Mouse (Mus musculus) layer of hippocampus, postnatal 25 days (tissue): ENCODE data around the gene Add1. TPM values are rescaled to one million over a fixed set of nuclear protein-coding genes. Genes with fewer than 3 reads are reported as not detected.
A peak's percentile ranks its signal among the peaks of the same experiment; 100 is the strongest.

Source experiments
- DNase-seq, 2 experiments: peaks; one replicate each; pipeline ENCODE4 v3.0.0; 2022; ENCODE audit warnings: mixed read lengths in 2 of 2, low spot score in 1 of 2; ENCODE audit errors: extremely low spot score in 1 of 2
- total RNA-seq, 2 experiments: library from RNA; stranded (reverse); gene quantifications; 2 replicates each; pipeline ENCODE4 v1.2.3; 2021

The Add1 gene
- total RNA-seq: 100 to 1,000 TPM; 452 to 468 TPM

- DNase-seq: peak; percentile 86 to 94
Measured at GRCm38 (mm10) chr5:34573268-34574221, at the start of gene Add1. TSS of gene Add1 (plus strand) at chr5:34573664.

DNA sequence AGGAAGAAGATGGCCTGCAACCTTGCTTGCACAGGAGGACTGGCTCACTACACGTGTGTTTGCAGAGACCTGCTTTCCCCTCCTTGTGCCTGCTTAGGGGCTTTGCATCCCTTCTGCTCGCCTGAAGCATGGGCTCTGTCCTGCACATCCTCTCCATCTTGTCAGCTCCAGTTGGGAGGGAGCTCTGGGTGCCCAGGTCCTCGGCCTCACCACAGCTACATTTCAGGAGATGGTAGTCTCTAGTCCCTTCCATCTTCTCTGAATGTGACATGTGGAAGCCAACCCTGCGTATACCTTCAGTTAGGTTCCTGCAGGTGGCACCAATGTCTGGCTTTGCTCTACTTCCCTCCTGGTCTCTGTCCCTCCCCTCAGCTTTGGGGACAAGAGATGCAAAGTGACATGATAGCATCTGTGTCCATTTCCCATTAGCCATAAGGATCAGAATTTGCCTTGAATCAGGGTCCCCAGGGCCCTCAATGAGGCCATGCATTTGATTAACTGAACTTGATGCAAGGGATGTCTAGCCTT lies 49.4 kb upstream of the Add1 start:
- no peak for DNase-seq

DNA sequence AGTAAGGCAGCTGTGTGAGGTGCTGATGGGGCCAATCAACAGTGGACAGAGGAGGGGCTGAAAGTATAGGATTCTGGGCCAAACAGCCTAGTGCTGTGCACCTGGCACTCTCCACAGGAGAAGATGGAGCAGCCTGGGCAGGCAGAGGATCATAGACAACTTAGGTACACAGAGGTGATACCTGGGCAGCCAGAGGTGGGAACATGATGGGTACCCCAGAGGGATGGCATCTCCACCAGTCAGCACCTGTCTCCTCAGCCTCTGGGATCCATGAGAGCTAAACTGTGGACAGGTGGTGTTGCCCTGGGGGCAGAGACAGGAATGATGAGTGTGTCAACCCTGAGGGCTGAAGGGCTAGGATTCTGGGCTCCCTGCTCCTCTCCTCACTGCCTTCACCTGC lies 49.0 kb upstream of the Add1 start:
- DNase-seq: no peak

DNA sequence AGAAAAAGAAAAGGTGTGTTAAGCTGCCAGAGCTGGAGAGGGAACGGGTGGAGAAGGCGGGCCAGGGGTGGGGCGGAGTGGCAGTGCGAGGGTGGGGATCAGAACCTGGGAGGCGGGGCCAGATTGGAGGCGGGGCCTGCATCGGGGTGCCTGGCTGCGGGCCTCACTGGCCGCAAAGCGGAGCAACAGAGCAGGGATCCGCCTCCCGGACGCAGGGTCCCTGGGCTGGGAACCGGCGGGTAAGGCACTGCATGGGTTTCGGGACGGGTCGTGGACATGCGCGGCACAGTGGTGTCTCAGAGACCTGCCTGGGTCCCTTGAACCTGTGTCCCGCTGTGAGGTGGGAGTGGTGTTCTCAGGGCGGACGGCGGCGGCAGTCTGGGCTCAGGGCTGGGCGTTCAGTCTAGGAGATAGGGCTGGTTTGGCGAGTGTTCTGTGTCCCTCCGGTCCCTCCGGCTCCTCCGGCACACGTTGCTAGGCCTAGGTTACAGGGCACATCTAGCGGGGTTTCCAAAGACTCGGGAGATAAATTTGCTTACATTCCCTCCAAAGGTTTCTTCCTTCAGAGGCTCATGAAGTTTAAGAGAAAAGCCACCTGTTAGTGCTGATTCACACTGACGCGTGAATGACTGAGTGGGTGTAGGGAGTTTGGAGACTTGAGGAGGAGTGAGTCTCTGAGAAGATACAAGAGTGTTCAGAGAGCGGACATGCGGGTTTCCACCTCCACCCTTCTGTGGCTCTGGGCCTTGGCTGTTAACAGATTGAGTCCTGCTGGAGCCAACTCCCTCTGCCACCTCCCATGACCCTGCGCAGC lies 47.6 kb upstream of the Add1 start, which contains the start of gene Sh3bp2:
TSS of gene Sh3bp2 (plus strand) at position 176 of the 814 bp plus-strand sequence.
- peak; percentile 65 to 75 for DNase-seq

DNA sequence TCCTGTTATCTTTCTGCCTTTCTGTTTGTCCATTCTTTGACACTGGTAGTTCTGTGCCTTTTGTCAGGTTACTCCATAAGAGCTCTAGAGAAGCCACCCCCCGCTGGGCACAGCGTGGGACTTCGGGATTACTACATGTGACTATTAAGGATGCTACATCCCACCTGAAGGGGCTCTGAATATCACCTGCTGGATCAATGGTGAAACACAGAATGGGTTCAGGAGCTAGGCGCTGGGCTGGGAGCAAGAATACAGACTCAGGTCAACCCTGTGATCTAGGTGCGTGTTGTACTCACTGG lies 47.0 kb upstream of the Add1 start:
- no peak for DNase-seq

DNA sequence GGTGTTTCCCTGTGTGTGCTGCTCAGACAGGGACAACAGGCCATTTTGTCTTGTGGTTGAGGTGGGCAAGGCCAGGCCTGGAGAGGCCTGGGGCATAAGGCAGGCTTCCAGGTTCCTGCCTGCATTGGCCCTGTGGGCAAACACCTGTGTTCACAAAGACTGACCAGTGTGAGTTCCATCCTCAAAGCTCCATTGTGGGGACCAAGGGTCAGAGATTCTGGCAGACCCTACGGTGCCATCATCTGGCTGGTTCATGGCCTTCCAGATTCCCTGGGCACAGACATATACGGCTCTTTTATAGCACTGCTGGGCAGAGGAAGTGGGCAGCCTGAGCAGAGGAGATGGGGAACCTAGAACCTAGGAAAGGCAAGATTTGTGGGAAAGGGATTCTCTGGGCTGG lies 46.1 kb upstream of the Add1 start:
- no peak for DNase-seq

GRCm38 (mm10) chr5:34528724-34529123 lies 44.7 kb upstream of the Add1 start:
- no peak for DNase-seq

GRCm38 (mm10) chr5:34530116-34530515 lies 43.3 kb upstream of the Add1 start:
- DNase-seq: no peak

GRCm38 (mm10) chr5:34530687-34531086 lies 42.8 kb upstream of the Add1 start:
- no peak for DNase-seq

DNA sequence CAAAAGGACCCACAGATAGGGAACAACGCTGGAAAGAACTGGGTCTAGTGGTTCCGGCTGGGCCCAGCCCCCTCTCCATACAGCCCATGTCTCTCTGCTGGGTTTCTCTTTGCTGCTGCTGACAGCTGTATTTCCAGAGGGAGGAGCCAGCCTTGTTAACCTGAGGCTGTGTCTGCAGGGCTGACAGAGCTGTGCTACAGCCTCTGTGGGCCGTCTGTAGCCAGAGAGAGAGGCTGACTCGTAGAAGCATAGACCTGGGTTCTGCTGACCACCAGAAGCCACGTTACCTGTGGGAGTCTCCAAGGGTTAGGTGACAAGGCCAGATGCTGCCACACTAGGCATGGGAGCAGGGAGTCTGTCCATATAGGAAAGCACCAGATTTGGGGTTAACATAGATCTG lies 40.4 kb upstream of the Add1 start:
- no peak for DNase-seq

DNA sequence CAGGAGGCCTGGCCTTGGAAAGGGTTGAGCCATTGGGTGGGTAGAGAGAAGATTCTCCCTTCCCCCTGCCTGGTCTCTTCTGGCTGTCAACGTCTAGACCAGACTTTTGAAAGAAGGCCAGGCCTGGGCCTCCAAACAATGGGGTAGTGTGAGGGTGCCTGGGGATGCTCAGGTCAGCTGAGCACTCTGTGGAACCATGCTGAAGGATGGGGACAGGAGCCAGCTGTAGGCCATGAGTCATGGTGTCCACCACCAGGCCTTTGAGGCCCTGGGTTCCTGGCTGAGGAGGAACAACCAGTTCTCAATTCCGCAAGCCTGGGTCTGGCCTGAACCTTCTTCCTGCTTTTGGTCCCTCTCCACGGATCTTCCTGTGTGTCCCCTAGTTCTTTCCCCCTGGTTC lies 39.6 kb upstream of the Add1 start:
- DNase-seq: no peak

DNA sequence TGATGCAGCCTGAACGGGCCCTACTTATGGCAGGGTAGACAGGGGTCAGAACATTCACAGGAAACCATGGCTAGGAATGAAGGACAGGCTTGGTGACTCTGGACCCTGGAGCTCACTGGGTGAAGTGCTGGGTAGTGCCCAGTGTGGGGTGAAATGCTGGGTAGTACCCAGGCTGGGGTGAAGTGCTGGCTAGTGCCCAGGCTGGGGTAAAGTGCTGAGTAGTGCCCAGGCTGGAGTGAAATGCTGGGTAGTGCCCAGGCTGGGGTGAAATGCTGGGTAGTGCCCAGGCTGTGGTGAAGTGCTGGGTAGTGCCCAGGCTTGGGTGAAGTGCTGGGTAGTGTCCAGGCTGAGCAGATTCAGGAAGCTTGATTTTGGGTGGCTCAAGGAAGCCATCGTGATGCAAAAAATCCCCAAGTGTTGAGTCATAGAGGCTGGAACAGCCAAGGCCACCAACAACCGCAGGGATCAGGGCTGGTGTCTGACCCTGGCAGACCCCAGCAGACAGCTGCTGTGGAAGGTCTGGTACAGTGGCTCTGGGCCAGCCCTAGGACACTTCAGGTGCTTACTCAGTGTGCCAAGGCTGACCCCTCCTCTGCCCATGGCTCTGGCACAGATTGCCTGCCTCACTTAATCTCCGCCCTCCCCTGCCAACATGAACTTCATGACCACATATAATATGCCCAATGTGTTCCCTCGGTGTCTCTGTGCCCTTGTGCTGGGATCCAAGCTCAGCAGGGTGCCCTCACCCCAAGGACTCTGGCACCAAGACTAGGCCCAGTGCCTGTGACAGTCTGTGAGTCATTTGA lies 38.5 kb upstream of the Add1 start:
- no peak for DNase-seq

- no peak for DNase-seq
Measured at GRCm38 (mm10) chr5:34535831-34536230, 37.6 kb upstream of the Add1 start.

DNA sequence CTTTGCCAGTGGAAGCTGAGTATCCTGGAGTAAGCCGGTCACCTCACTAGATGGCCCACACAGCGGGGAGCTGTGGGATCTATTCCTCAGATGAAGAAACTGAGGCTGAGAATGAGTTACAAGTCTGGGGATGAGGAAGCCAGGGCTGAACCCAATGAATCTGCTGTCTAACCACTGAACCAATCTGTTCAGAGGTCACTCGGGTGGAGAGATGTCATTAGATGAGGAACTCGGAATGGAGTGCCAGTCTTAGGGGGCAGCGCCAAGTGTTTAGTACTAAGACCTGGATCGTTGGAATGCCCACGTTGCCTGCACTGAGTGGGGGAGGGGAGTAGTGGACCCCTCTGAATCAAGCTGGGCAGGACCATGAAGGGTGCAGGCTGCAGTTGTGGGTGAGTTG lies 35.4 kb upstream of the Add1 start:
- DNase-seq: no peak

GRCm38 (mm10) chr5:34538527-34538926 lies 34.9 kb upstream of the Add1 start:
- peak in 1 of 2 experiments; percentile 26 for DNase-seq

- DNase-seq: no peak
Measured at GRCm38 (mm10) chr5:34539121-34539520, 34.3 kb upstream of the Add1 start.

DNA sequence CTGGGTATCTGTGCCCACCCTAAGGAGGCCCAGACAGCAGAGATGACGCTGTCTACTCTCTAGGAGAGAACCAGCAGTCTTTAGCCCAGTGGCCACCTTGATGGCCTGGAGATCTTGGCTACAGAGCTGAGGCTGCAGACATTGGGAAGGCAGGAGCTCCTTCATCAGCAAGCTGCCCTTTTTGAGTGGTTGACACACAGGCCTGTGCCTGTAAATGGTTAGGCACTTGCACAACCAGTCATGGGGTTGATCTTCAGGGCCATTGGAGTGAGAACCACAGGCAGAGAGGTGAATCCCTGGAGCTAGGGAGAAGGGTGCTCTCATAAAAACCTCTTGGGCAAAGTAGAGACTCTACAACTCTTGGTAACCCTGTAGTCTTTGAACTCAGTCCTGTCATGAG lies 31.3 kb upstream of the Add1 start:
- DNase-seq: no peak

DNA sequence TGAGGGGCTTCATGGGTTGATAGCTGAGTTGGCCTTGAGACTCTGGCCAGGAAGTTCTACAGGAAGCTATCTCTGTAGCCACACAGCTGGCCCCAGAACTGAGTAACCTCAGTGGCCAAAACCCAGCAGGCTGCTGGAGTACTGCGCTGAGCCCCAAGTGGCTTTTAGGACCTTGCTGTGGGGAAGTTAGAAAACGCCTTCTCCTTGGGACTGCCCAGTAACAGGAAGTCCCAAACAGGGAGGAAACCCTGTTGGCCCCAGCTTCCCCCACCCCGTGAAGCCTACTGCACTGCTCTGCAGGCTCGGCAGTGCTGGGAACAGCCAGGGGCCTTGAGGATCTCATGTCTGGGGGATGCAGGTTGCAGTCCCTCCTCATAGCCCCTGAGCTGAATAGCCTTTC lies 30.4 kb upstream of the Add1 start:
- DNase-seq: no peak

DNA sequence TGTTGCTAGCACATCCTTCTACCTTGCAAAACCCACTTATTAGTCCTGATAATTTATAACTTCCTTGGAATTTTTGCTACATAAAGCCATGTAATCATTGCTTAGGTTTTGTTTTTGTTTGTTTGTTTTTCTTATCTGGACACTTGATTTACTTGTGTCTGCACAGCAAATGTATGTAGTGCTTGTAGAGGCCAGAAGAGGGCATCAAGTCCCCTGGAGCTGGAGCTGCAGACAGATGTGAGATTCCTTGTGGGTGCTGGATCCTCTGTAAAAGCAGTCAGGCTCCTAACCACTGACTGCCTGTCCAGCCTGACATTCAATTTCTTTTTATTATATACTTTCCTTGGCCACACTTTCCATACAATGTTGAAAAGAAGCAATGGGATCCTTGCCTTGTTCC lies 26.1 kb upstream of the Add1 start:
- peak in 1 of 2 experiments; percentile 22 for DNase-seq

DNA sequence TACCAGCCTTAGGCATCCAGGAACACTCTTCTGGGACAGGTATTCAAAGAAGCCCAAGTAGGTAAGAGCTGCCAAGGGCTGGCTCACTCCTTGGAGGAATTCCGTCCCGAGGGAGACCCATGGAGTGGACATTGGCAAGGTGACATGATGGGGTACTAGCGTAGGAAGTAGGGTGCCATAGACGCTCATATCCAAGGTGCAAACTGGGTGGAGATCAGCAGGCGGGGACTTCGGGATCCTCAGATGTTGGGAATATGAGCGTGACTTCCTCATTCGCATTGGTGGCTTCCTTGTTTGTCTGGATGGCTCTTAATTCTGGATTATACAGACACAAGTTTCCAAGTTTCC lies 24.4 kb upstream of the Add1 start:
- DNase-seq: no peak
